Mouse (Mus musculus) lung, embryonic 14.5 days (tissue): Measurements from ENCODE around the gene Ptprk. TPM values are rescaled to one million over a fixed set of nuclear protein-coding genes. Genes with fewer than 3 reads are reported as not detected.

ENCODE experiments used
- ATAC-seq: fragments of 200-750 bp; cut with Nextera tagmentation; 2 replicates; pipeline ENCODE4 v1.8.0; 2017; ENCODE audit warnings: mild to moderate bottlenecking, moderate TSS enrichment, moderate library complexity; ENCODE audit not compliant: insufficient read depth
- DNase-seq: peaks from one replicate; pipeline ENCODE4 v3.0.0-alpha.2; 2015
- H3K27ac ChIP-seq: fragments of 300-500 bp; sonication (generic); 2 replicates; pipeline ENCODE4 v1.5.1; 2014; ENCODE audit warnings: low read depth, mild to moderate bottlenecking, moderate library complexity
- H3K27me3 ChIP-seq: fragments of 300-500 bp; sonication (generic); 2 replicates; pipeline ENCODE4 v1.6.1; 2014; ENCODE audit warnings: low read length, control low read depth; ENCODE audit not compliant: insufficient read depth
- H3K36me3 ChIP-seq: fragments of 300-500 bp; sonication (generic); 2 replicates; pipeline ENCODE4 v1.6.1; 2014; ENCODE audit warnings: control low read depth; ENCODE audit not compliant: insufficient read depth
- H3K4me1 ChIP-seq: fragments of 300-500 bp; sonication (generic); 2 replicates; pipeline ENCODE4 v1.6.1; 2014; ENCODE audit warnings: antibody characterized with exemption, control low read depth; ENCODE audit not compliant: insufficient read depth
- H3K4me2 ChIP-seq: fragments of 300-500 bp; sonication (generic); 2 replicates; pipeline ENCODE4 v1.6.1; 2014; ENCODE audit warnings: mild to moderate bottlenecking
- H3K4me3 ChIP-seq: fragments of 300-500 bp; sonication (generic); 2 replicates; pipeline ENCODE4 v1.5.1; 2014; ENCODE audit warnings: low read depth, low read length
- H3K9ac ChIP-seq: fragments of 300-500 bp; sonication (generic); 2 replicates; pipeline ENCODE4 v1.6.1; 2014
- H3K9me3 ChIP-seq: fragments of 300-500 bp; sonication (generic); 2 replicates; pipeline ENCODE4 v1.6.1; 2016; ENCODE audit warnings: low read depth, low read length, control low read depth
- CTCF ChIP-seq: IDR thresholded peaks from 2 replicates; pipeline ENCODE4 v1.5.1; 2016; ENCODE audit warnings: antibody characterized with exemption, low read depth
- WGBS: fragments of 180-500 bp; shearing (Covaris S2); extraction: QIAGEN DNeasy Blood & Tissue Kit; methylation state at CpG from one replicate; pipeline ENCODE4 v1.1.7; 2014; 5-methylcytosine and 5-hydroxymethylcytosine counted together
- polyA plus RNA-seq: library from polyadenylated mRNA; unstranded; fragments of >200 nt; fragmentation: Nextera tagmentation; extraction: Ambion mirVana; gene quantifications from 2 replicates; pipeline ENCODE4 v1.2.1, GENCODE M21; 2014

Ptprk gene
- polyA plus RNA-seq, 1 experiment from 2014 or later: 50.9 TPM

GRCm38 (mm10) chr10:28369808-28370207 is 295.2 kb downstream of the Ptprk start:
- no peak overlapping the region for H3K4me3 ChIP-seq
- DNase-seq (peak; percentile 26), ATAC-seq (no peak)
- peak overlapping the region; percentile 12; the same call in 1 of the 2 replicates for H3K27ac ChIP-seq
- no peak overlapping the region for H3K4me2 ChIP-seq
- no peaks in the 10 kb centered on the region for H3K36me3 ChIP-seq
- 47% methylated on average over 2 of the region's 2 CpGs for WGBS
- H3K4me1 ChIP-seq: no peaks in the 10 kb centered on the region
- no peaks in the 10 kb centered on the region for H3K9me3 ChIP-seq
- no peak overlapping the region for H3K9ac ChIP-seq
- TF ChIP-seq CTCF: no peak
- H3K27me3 ChIP-seq: no peaks in the 10 kb centered on the region

- no peak for TF ChIP-seq CTCF
- Histone ChIP-seq H3K9ac (no peak overlapping the region), H3K4me2 (no peak overlapping the region), H3K9me3 (no peaks in the 10 kb centered on the region), H3K4me1 (no peaks in the 10 kb centered on the region), H3K36me3 (no peaks in the 10 kb centered on the region), H3K4me3 (no peak overlapping the region), H3K27me3 (no peaks in the 10 kb centered on the region), H3K27ac (no peak overlapping the region)
- 82% methylated on average over 1 of the region's 1 CpGs for WGBS
- ATAC-seq: no peak
- no peak for DNase-seq
Measured at GRCm38 (mm10) chr10:28374874-28375273, 300.3 kb downstream of the Ptprk start.

- H3K4me3 ChIP-seq: no peak overlapping the region
- no peaks in the 10 kb centered on the region for H3K4me1 ChIP-seq
- no peak for TF ChIP-seq CTCF
- peaks cover 7% of the 10 kb centered on the region; the same call in 1 of the 2 replicates for H3K36me3 ChIP-seq
- H3K27ac ChIP-seq: no peak overlapping the region
- ATAC-seq (no peak), DNase-seq (no peak)
- 87% methylated on average over 7 of the region's 7 CpGs for WGBS
- H3K9me3 ChIP-seq: no peaks in the 10 kb centered on the region
- no peaks in the 10 kb centered on the region for H3K27me3 ChIP-seq
- H3K4me2 ChIP-seq: no peak overlapping the region
- H3K9ac ChIP-seq: no peak overlapping the region
Measured at GRCm38 (mm10) chr10:28379752-28380488, 305.3 kb downstream of the Ptprk start.

- Histone ChIP-seq H3K27ac (no peak overlapping the region), H3K9ac (no peak overlapping the region), H3K27me3 (no peaks in the 10 kb centered on the region), H3K4me2 (no peak overlapping the region), H3K36me3 (peaks cover 7% of the 10 kb centered on the region; the same call in 1 of the 2 replicates), H3K4me1 (no peaks in the 10 kb centered on the region), H3K9me3 (no peaks in the 10 kb centered on the region), H3K4me3 (no peak overlapping the region)
- no peak for TF ChIP-seq CTCF
- 77% methylated on average over 15 of the region's 15 CpGs for WGBS
- ATAC-seq (no peak), DNase-seq (no peak)
Measured at GRCm38 (mm10) chr10:28387563-28388222, 313.1 kb downstream of the Ptprk start.

- Histone ChIP-seq H3K9ac (no peak overlapping the region), H3K27ac (no peak overlapping the region), H3K4me1 (peaks cover 6% of the 10 kb centered on the region; the same call in 1 of the 2 replicates), H3K27me3 (no peaks in the 10 kb centered on the region), H3K9me3 (no peaks in the 10 kb centered on the region), H3K36me3 (no peaks in the 10 kb centered on the region), H3K4me2 (no peak overlapping the region), H3K4me3 (no peak overlapping the region)
- no peak for TF ChIP-seq CTCF
- WGBS: 93% methylated on average over 5 of the region's 5 CpGs
- DNase-seq (no peak), ATAC-seq (no peak)
Measured at GRCm38 (mm10) chr10:28391168-28391567, 316.5 kb downstream of the Ptprk start.

- no peak overlapping the region for H3K9ac ChIP-seq
- no peaks in the 10 kb centered on the region for H3K9me3 ChIP-seq
- DNase-seq: peak; percentile 69
- H3K4me1 ChIP-seq: peaks cover 11% of the 10 kb centered on the region; the same call in 1 of the 2 replicates
- no peak overlapping the region for H3K4me3 ChIP-seq
- H3K4me2 ChIP-seq: no peak overlapping the region
- no peaks in the 10 kb centered on the region for H3K36me3 ChIP-seq
- whole genome bisulfite sequencing: 16% methylated on average over 2 of the region's 2 CpGs
- H3K27me3 ChIP-seq: no peaks in the 10 kb centered on the region
- H3K27ac ChIP-seq: peak overlapping the region; percentile 70
- peak; percentile 86 for ATAC-seq
- TF ChIP-seq CTCF: no peak
Measured at GRCm38 (mm10) chr10:28395610-28396519, 321.2 kb downstream of the Ptprk start.
